Mouse (Mus musculus): Measurements from ENCODE around the gene Trpv2. TPM values are rescaled to one million over a fixed set of nuclear protein-coding genes. Genes with fewer than 3 reads are reported as not detected.

The Trpv2 gene
- polyA plus RNA-seq, 1 experiment from 2014 or later = 8.9 TPM

DNA sequence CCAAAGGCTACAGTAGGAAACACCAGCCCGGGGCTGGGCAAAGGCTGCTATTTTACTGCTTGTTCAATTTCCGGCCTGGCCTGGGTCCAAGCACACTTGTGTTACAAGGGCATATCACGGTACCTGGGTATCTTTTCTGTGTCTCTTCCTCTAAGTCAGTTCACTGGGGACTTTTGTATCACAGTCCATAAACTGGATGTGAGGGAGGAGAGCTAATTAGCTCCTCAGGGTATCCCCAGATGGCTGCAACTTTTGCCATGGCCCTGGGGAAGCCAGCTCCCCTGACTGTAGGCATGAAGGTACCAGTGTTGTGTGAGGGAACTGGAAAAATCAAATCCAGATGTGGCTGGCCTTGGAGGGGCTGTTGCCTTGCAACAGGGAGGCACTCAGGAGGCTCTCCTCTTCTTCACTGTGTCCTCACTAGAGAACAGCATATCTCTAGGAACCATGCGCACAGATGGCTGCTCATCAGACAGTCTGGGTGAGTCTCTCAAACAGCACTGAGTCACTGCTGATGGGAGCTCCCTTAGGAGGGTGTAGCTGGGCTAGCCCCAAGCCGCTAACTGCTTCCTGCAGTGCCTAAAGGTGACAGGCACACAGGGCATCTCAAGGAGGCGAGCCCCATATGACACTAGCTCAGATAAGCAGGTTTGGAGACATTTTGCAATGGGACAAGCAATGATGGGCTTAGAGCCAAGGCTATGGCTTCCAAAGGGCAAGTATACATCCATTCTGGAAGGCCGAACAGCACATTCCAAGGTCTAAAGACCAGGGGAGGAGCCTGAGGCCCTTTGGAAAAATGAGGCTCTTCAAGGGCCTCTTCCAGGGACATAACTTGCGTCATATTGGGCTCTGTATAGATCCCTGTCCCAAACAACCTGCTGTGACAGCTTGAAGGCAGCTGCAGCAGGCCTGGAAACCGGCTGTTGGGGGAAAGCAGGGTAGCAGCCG is 50.3 kb downstream of the Trpv2 start:
- Histone ChIP-seq H3K36me3 (ENCODE audit: control insufficient read depth, insufficient read depth, low read length) (no peaks in the 10 kb centered on the region), H3K27me3 (ENCODE audit: control insufficient read depth, insufficient read depth, low read length) (no peaks in the 10 kb centered on the region), H3K27ac (ENCODE audit: low read depth, low read length) (peak overlapping the region; percentile 51; the same call in 1 of the 2 replicates), H3K9me3 (ENCODE audit: control insufficient read depth, low read length) (no peaks in the 10 kb centered on the region), H3K4me2 (replicated peaks; ENCODE audit: low read depth, low read length) (no peak overlapping the region), H3K4me1 (replicated peaks; ENCODE audit: control insufficient read depth, insufficient read depth, low read length) (peaks cover 13% of the 10 kb centered on the region), H3K4me3 (ENCODE audit: low read depth, low read length) (no peak overlapping the region), H3K9ac (ENCODE audit: low read depth, low read length) (no peak overlapping the region)
- WGBS = 66% methylated on average over 10 of the region's 10 CpGs
- ATAC-seq (ENCODE audit: low FRiP score) = no peak
- peak; percentile 27 for DNase-seq (ENCODE audit: low spot score)

- H3K4me1 ChIP-seq (replicated peaks; ENCODE audit: control insufficient read depth, insufficient read depth, low read length) = peaks cover 26% of the 10 kb centered on the region
- H3K4me2 ChIP-seq (replicated peaks; ENCODE audit: low read depth, low read length) = peak overlapping the region; percentile 30; the same call in 1 of the 2 replicates
- 3% methylated on average over 9 of the region's 9 CpGs for WGBS
- H3K9ac ChIP-seq (ENCODE audit: low read depth, low read length) = peak overlapping the region; percentile 38
- no peaks in the 10 kb centered on the region for H3K27me3 ChIP-seq (ENCODE audit: control insufficient read depth, insufficient read depth, low read length)
- no peaks in the 10 kb centered on the region for H3K36me3 ChIP-seq (ENCODE audit: control insufficient read depth, insufficient read depth, low read length)
- no peaks in the 10 kb centered on the region for H3K9me3 ChIP-seq (ENCODE audit: control insufficient read depth, low read length)
- no peak overlapping the region for H3K4me3 ChIP-seq (ENCODE audit: low read depth, low read length)
- peak overlapping the region; percentile 96 for H3K27ac ChIP-seq (ENCODE audit: low read depth, low read length)
- DNase-seq (ENCODE audit: low spot score) (peak; percentile 85), ATAC-seq (ENCODE audit: low FRiP score) (peak; percentile 65; the same call in 1 of the 2 replicates)
Observed at GRCm38 (mm10) chr11:62629352-62630224, 55.3 kb downstream of the Trpv2 start.

DNA sequence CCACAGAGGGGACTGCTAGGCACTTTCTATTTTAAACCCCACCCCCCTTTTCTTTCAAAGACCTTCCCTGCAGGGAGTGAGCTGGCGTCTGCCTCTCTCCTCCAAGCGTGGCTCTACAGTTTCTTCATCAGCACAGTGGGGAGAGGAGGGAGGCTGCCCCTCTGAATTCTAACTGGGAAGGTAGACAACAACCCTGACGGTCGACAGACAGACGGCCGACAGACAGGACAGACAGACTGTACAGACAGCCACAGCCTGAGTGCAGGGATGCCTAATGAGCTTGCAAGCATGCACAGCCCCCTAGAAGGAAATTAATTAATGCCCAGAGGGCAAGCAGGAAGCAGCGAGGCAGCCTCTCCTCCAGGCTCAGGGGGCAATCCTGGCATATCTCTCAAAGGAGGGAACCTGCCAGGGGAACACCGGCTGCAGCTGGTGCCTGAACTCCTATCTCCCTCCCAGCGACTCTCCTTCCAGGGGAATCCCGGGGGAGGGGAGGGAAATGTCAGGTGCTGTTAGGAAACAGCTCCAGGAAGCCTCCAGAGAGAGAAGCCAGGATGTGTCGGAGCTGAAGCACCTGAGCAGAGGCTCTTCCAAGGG is 56.0 kb downstream of the Trpv2 start:
- Histone ChIP-seq H3K4me1 (replicated peaks; ENCODE audit: control insufficient read depth, insufficient read depth, low read length) (peaks cover 21% of the 10 kb centered on the region), H3K9ac (ENCODE audit: low read depth, low read length) (peak overlapping the region; percentile 38), H3K36me3 (ENCODE audit: control insufficient read depth, insufficient read depth, low read length) (no peaks in the 10 kb centered on the region), H3K27me3 (ENCODE audit: control insufficient read depth, insufficient read depth, low read length) (no peaks in the 10 kb centered on the region), H3K27ac (ENCODE audit: low read depth, low read length) (peak overlapping the region; percentile 96), H3K4me3 (ENCODE audit: low read depth, low read length) (no peak overlapping the region), H3K9me3 (ENCODE audit: control insufficient read depth, low read length) (no peaks in the 10 kb centered on the region), H3K4me2 (replicated peaks; ENCODE audit: low read depth, low read length) (peak overlapping the region; percentile 30)
- WGBS = under 1% methylated on average over 11 of the region's 11 CpGs
- DNase-seq (ENCODE audit: low spot score) (peak; percentile 53), ATAC-seq (ENCODE audit: low FRiP score) (peak; percentile 69)

GRCm38 (mm10) chr11:62631138-62631537 is 56.9 kb downstream of the Trpv2 start:
- H3K9ac ChIP-seq (ENCODE audit: low read depth, low read length) = no peak overlapping the region
- H3K4me3 ChIP-seq (ENCODE audit: low read depth, low read length) = no peak overlapping the region
- ATAC-seq (ENCODE audit: low FRiP score) (no peak), DNase-seq (ENCODE audit: low spot score) (peak; percentile 34)
- H3K4me1 ChIP-seq (replicated peaks; ENCODE audit: control insufficient read depth, insufficient read depth, low read length) = peaks cover 21% of the 10 kb centered on the region
- no peak overlapping the region for H3K4me2 ChIP-seq (replicated peaks; ENCODE audit: low read depth, low read length)
- H3K27me3 ChIP-seq (ENCODE audit: control insufficient read depth, insufficient read depth, low read length) = no peaks in the 10 kb centered on the region
- no peaks in the 10 kb centered on the region for H3K36me3 ChIP-seq (ENCODE audit: control insufficient read depth, insufficient read depth, low read length)
- H3K9me3 ChIP-seq (ENCODE audit: control insufficient read depth, low read length) = no peaks in the 10 kb centered on the region
- H3K27ac ChIP-seq (ENCODE audit: low read depth, low read length) = peak overlapping the region; percentile 25
- 22% methylated on average over 4 of the region's 4 CpGs for WGBS

- 79% methylated on average over 3 of the region's 3 CpGs for WGBS
- Histone ChIP-seq H3K9ac (ENCODE audit: low read depth, low read length) (no peak overlapping the region), H3K36me3 (ENCODE audit: control insufficient read depth, insufficient read depth, low read length) (no peaks in the 10 kb centered on the region), H3K9me3 (ENCODE audit: control insufficient read depth, low read length) (no peaks in the 10 kb centered on the region), H3K4me3 (ENCODE audit: low read depth, low read length) (no peak overlapping the region), H3K27me3 (ENCODE audit: control insufficient read depth, insufficient read depth, low read length) (no peaks in the 10 kb centered on the region), H3K4me2 (replicated peaks; ENCODE audit: low read depth, low read length) (no peak overlapping the region), H3K4me1 (replicated peaks; ENCODE audit: control insufficient read depth, insufficient read depth, low read length) (peaks cover 7% of the 10 kb centered on the region), H3K27ac (ENCODE audit: low read depth, low read length) (no peak overlapping the region)
- ATAC-seq (ENCODE audit: low FRiP score) (no peak), DNase-seq (ENCODE audit: low spot score) (no peak)
Observed at GRCm38 (mm10) chr11:62635406-62635805, 61.1 kb downstream of the Trpv2 start.

GRCm38 (mm10) chr11:62636105-62636839 is 62.0 kb downstream of the Trpv2 start:
- no peak for ATAC-seq (ENCODE audit: low FRiP score)
- Histone ChIP-seq H3K9ac (ENCODE audit: low read depth, low read length) (0 out of 2 replicates have a peak overlapping the region, but pooled peaks have one; percentile 17), H3K4me1 (replicated peaks; ENCODE audit: control insufficient read depth, insufficient read depth, low read length) (0 out of 2 replicates have a peak, but pooled peaks cover 2% of the 10 kb centered on the region), H3K4me2 (replicated peaks; ENCODE audit: low read depth, low read length) (no peak overlapping the region), H3K4me3 (ENCODE audit: low read depth, low read length) (no peak overlapping the region), H3K36me3 (ENCODE audit: control insufficient read depth, insufficient read depth, low read length) (no peaks in the 10 kb centered on the region), H3K27me3 (ENCODE audit: control insufficient read depth, insufficient read depth, low read length) (no peaks in the 10 kb centered on the region), H3K9me3 (ENCODE audit: control insufficient read depth, low read length) (no peaks in the 10 kb centered on the region), H3K27ac (ENCODE audit: low read depth, low read length) (no peak overlapping the region)
- WGBS = 60% methylated on average over 11 of the region's 11 CpGs
- no peak for DNase-seq (ENCODE audit: low spot score)

DNA sequence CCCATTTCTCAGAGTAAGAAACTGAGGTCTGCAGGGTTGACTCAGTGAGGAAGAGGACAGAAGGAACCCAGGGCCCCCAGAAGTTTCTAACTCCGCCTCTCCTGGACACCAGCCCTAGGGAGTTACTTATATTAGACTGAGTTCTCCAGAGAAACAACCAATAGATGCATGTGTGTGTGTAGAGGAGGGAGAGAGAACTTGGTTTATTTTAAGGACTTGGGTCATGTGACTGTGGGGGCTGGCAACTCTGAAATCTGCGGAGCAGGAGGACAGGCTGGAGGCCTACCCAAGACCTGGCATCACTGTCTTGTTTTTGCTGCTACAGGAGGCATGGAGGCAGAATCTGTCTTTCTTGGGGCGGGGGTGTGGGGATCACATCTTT is 62.5 kb downstream of the Trpv2 start:
- no peak for ATAC-seq (ENCODE audit: low FRiP score)
- WGBS = 87% methylated on average over 3 of the region's 3 CpGs
- H3K4me1 ChIP-seq (replicated peaks; ENCODE audit: control insufficient read depth, insufficient read depth, low read length) = no peaks in the 10 kb centered on the region

GRCm38 (mm10) chr11:62637401-62637800 is 63.1 kb downstream of the Trpv2 start:
- Histone ChIP-seq H3K27ac (ENCODE audit: low read depth, low read length) (no peak overlapping the region), H3K9ac (ENCODE audit: low read depth, low read length) (no peak overlapping the region), H3K4me3 (ENCODE audit: low read depth, low read length) (no peak overlapping the region), H3K9me3 (ENCODE audit: control insufficient read depth, low read length) (no peaks in the 10 kb centered on the region), H3K4me1 (replicated peaks; ENCODE audit: control insufficient read depth, insufficient read depth, low read length) (no peaks in the 10 kb centered on the region), H3K36me3 (ENCODE audit: control insufficient read depth, insufficient read depth, low read length) (no peaks in the 10 kb centered on the region), H3K27me3 (ENCODE audit: control insufficient read depth, insufficient read depth, low read length) (no peaks in the 10 kb centered on the region), H3K4me2 (replicated peaks; ENCODE audit: low read depth, low read length) (no peak overlapping the region)
- DNase-seq (ENCODE audit: low spot score) (no peak), ATAC-seq (ENCODE audit: low FRiP score) (no peak)
- 77% methylated on average over 5 of the region's 5 CpGs for WGBS

More for the DNA sequence above, 62.5 kb downstream of the Trpv2 start:
- H3K9me3 ChIP-seq (ENCODE audit: control insufficient read depth, low read length) = no peaks in the 10 kb centered on the region
- no peak for DNase-seq (ENCODE audit: low spot score)
- H3K4me2 ChIP-seq (replicated peaks; ENCODE audit: low read depth, low read length) = no peak overlapping the region
- no peak overlapping the region for H3K4me3 ChIP-seq (ENCODE audit: low read depth, low read length)
- no peak overlapping the region for H3K27ac ChIP-seq (ENCODE audit: low read depth, low read length)
- no peaks in the 10 kb centered on the region for H3K27me3 ChIP-seq (ENCODE audit: control insufficient read depth, insufficient read depth, low read length)
- no peak overlapping the region for H3K9ac ChIP-seq (ENCODE audit: low read depth, low read length)
- H3K36me3 ChIP-seq (ENCODE audit: control insufficient read depth, insufficient read depth, low read length) = no peaks in the 10 kb centered on the region

All from hindbrain, embryonic 11.5 days (tissue).